Mouse (Mus musculus) embryonic facial prominence, embryonic 10.5 days (tissue): ENCODE measurements around the gene Stard10. TPM values are rescaled to one million over a fixed set of nuclear protein-coding genes. Genes with fewer than 3 reads are reported as not detected.

Source experiments
- DNase-seq: peaks from one replicate; pipeline ENCODE4 v3.0.0-alpha.2; 2017; ENCODE audit warnings: low spot score
- H3K27ac ChIP-seq: fragments of 300-500 bp; sonication (generic); replicated peaks from 2 replicates; pipeline ENCODE4 v1.5.1; 2016; ENCODE audit warnings: mild to moderate bottlenecking
- H3K27me3 ChIP-seq: fragments of 300-500 bp; sonication (generic); replicated peaks from 2 replicates; pipeline ENCODE4 v1.6.1; 2016; ENCODE audit warnings: low read depth, mild to moderate bottlenecking; ENCODE audit not compliant: poor library complexity, severe bottlenecking
- H3K36me3 ChIP-seq: fragments of 300-500 bp; sonication (generic); replicated peaks from 2 replicates; pipeline ENCODE4 v1.6.1; 2016; ENCODE audit warnings: mild to moderate bottlenecking, moderate library complexity
- H3K4me1 ChIP-seq: fragments of 300-500 bp; sonication (generic); 2 replicates; pipeline ENCODE4 v1.6.1; 2016
- H3K4me3 ChIP-seq: fragments of 300-500 bp; sonication (generic); 2 replicates; pipeline ENCODE4 v1.5.1; 2016; ENCODE audit warnings: mild to moderate bottlenecking, moderate library complexity
- H3K9me3 ChIP-seq: fragments of 300-500 bp; sonication (generic); 2 replicates; pipeline ENCODE4 v1.6.1; 2016; ENCODE audit warnings: mild to moderate bottlenecking
- WGBS: fragments of 180-500 bp; shearing (Covaris S2); methylation state at CpG from one replicate; pipeline ENCODE4 v1.1.7; 2016; 5-methylcytosine and 5-hydroxymethylcytosine counted together
- polyA plus RNA-seq: library from polyadenylated mRNA; unstranded; fragments of >200 nt; fragmentation: Nextera tagmentation; extraction: Ambion mirVana; gene quantifications from 2 replicates; pipeline ENCODE4 v1.2.1, GENCODE M21; 2016

Stard10 gene
- polyA plus RNA-seq, 1 experiment from 2014 or later: 15.4 TPM

DNA sequence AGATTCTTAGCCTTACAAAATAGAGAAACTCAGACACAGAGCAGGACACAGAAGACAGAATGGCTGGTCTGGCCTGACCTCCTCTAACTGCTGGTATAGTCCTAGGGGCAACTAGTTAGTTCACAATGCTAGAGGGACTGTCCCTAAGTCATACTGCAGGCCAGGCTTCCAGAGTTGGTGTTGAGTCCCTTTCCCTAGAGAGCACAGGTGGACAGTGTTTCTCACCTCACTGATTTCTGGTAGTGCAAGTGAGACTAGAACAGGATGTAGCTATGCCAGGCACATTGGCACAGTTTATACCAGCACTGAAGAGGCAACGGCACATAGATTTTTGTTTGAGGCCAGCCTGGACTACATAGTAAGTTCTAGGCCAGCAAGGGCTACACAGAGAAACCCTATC, 24.2 kb upstream of the Stard10 start:
- Histone ChIP-seq H3K4me3 (no peak overlapping the region), H3K4me1 (peaks cover 27% of the 10 kb centered on the region), H3K27me3 (peaks cover 24% of the 10 kb centered on the region), H3K36me3 (peaks cover 25% of the 10 kb centered on the region), H3K27ac (no peak overlapping the region), H3K9me3 (no peaks in the 10 kb centered on the region)
- 93% methylated on average over 1 of the region's 1 CpGs for WGBS
- no peak for DNase-seq

GRCm38 (mm10) chr7:101293138-101293537, 23.7 kb upstream of the Stard10 start:
- peaks cover 29% of the 10 kb centered on the region for H3K27me3 ChIP-seq
- H3K36me3 ChIP-seq: peaks cover 25% of the 10 kb centered on the region
- H3K4me3 ChIP-seq: no peak overlapping the region
- WGBS: 41% methylated on average over 4 of the region's 4 CpGs
- peaks cover 27% of the 10 kb centered on the region for H3K4me1 ChIP-seq
- H3K27ac ChIP-seq: no peak overlapping the region
- H3K9me3 ChIP-seq: no peaks in the 10 kb centered on the region
- DNase-seq: no peak

GRCm38 (mm10) chr7:101293611-101294010, 23.3 kb upstream of the Stard10 start:
- Histone ChIP-seq H3K9me3 (no peaks in the 10 kb centered on the region), H3K27ac (no peak overlapping the region), H3K36me3 (peaks cover 25% of the 10 kb centered on the region), H3K27me3 (peaks cover 34% of the 10 kb centered on the region), H3K4me3 (no peak overlapping the region), H3K4me1 (peaks cover 27% of the 10 kb centered on the region)
- no peak for DNase-seq
- 46% methylated on average over 4 of the region's 4 CpGs for WGBS

- Histone ChIP-seq H3K27ac (no peak overlapping the region), H3K9me3 (no peaks in the 10 kb centered on the region), H3K27me3 (peaks cover 52% of the 10 kb centered on the region), H3K36me3 (peaks cover 12% of the 10 kb centered on the region), H3K4me1 (peaks cover 33% of the 10 kb centered on the region), H3K4me3 (no peak overlapping the region)
- 68% methylated on average over 1 of the region's 1 CpGs for WGBS
- no peak for DNase-seq
Observed at GRCm38 (mm10) chr7:101295438-101295837, 21.4 kb upstream of the Stard10 start.

DNA sequence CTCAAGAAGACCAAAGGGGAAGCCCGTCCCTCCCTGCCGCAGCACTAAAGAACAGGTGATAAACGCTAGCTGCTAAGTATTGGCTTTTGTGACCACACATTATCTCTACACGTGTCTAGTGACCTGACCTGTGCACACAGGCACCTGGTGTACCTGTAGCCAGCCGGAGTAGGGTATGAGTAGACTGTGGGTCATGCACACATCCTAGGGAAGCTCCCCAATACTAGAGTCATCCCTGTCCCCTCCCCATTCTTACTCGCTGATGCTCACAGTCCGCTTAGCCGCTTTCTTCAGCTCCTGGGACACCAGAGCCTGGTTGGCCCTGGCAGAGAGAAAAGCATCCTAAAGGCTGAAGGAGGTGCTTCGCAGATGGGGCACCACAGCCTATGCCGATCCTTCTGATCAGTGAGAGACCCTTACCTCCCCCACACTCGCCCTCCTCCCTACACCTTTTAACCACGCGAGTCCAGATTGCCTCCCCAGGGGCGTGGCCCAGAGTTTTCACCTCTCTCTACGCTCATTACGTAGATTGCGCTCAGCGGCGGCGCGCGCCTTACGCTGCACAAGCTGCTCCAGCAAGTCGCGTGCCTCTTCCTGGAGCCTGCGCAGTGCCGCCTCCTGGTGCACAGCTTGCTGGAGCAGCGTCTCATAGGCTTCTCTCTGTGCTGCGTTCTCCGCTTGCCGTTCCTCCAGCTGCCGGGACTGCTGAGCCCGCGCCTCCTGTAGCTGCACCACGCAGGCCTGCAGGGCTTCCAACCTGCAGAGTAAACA, 20.4 kb upstream of the Stard10 start:
- whole genome bisulfite sequencing: 9% methylated on average over 35 of the region's 35 CpGs
- peak; percentile 89 for DNase-seq
- Histone ChIP-seq H3K27me3 (peaks cover 59% of the 10 kb centered on the region), H3K4me1 (peaks cover 43% of the 10 kb centered on the region), H3K36me3 (peaks cover 7% of the 10 kb centered on the region), H3K4me3 (peak overlapping the region; percentile 57), H3K27ac (peak overlapping the region; percentile 70), H3K9me3 (no peaks in the 10 kb centered on the region)

- Histone ChIP-seq H3K27ac (peak overlapping the region; percentile 70), H3K36me3 (peaks cover 1% of the 10 kb centered on the region; the same call in 1 of the 2 replicates), H3K27me3 (peaks cover 59% of the 10 kb centered on the region), H3K9me3 (no peaks in the 10 kb centered on the region), H3K4me1 (peaks cover 49% of the 10 kb centered on the region), H3K4me3 (peak overlapping the region; percentile 57)
- DNase-seq: no peak
- WGBS: 24% methylated on average over 8 of the region's 8 CpGs
Observed at GRCm38 (mm10) chr7:101297023-101297405, 19.9 kb upstream of the Stard10 start.

DNA sequence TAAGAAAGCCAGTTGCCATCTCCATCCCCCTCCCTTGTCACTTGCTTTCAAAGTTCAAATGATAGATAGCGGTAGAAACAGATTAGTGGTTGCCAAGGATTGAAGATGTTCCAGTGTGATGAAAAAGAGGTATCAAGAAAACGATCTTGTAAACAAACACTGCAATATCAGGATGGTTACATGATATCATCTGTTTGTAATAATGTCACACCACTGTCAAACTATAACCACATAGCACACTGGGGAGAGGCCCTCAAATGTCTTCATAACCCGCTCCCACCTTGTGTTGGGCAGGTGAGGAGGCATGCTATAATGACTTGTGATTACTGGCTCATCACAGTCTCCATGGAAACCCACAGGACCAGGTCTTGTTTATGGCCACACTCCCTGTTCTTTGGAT, 18.5 kb upstream of the Stard10 start:
- H3K4me3 ChIP-seq: no peak overlapping the region
- 88% methylated on average over 3 of the region's 3 CpGs for WGBS

GRCm38 (mm10) chr7:101301361-101301880, 15.5 kb upstream of the Stard10 start:
- WGBS: under 1% methylated on average over 30 of the region's 30 CpGs
- peaks cover 41% of the 10 kb centered on the region for H3K4me1 ChIP-seq
- peaks cover 52% of the 10 kb centered on the region for H3K27me3 ChIP-seq
- H3K36me3 ChIP-seq: no peaks in the 10 kb centered on the region
- peak overlapping the region; percentile 83 for H3K4me3 ChIP-seq
- peak overlapping the region; percentile 78 for H3K27ac ChIP-seq
- no peak for DNase-seq
- no peaks in the 10 kb centered on the region for H3K9me3 ChIP-seq

More for the DNA sequence above, 18.5 kb upstream of the Stard10 start:
- Histone ChIP-seq H3K9me3 (no peaks in the 10 kb centered on the region), H3K36me3 (no peaks in the 10 kb centered on the region; the same call in 1 of the 2 replicates), H3K4me1 (peaks cover 51% of the 10 kb centered on the region), H3K27me3 (peaks cover 59% of the 10 kb centered on the region), H3K27ac (no peak overlapping the region)
- no peak for DNase-seq

- DNase-seq: peak; percentile 94
- H3K36me3 ChIP-seq: no peaks in the 10 kb centered on the region
- H3K27me3 ChIP-seq: peaks cover 47% of the 10 kb centered on the region
- peak within 1 kb of the TSS; percentile 78 for H3K27ac ChIP-seq
- H3K9me3 ChIP-seq: no peaks in the 10 kb centered on the region
- H3K4me1 ChIP-seq: peaks cover 35% of the 10 kb centered on the region
- WGBS: under 1% methylated on average over 39 of the region's 39 CpGs
- peak within 1 kb of the TSS; percentile 83 for H3K4me3 ChIP-seq
Observed at GRCm38 (mm10) chr7:101301881-101302456, 14.9 kb upstream of the Stard10 start, which contains the start of gene Atg16l2. Gene Atg16l2 (minus strand): TSS chr7:101302251.

DNA sequence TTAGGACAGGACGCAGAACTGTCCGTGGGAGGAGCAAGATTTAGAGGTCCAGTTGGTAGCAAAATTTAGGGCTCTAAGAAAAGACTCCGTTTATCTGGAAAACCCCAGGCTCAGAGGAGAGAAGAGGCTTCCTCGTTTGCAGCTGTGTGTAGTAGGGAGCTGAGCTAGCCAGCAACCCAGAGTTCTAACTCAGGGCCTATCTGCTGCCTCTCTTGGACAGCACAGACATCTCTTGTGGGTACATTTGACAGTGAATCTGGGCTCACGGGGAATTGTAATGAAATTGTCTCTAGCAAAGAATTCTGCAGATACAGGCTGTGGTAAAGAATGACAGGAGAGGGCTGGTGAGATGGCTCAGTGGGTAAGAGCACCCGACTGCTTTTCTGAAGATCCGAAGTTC, 14.2 kb upstream of the Stard10 start:
- 26% methylated on average over 7 of the region's 7 CpGs for WGBS
- DNase-seq: no peak
- Histone ChIP-seq H3K27ac (peak overlapping the region; percentile 78), H3K9me3 (no peaks in the 10 kb centered on the region), H3K36me3 (no peaks in the 10 kb centered on the region), H3K27me3 (peaks cover 40% of the 10 kb centered on the region), H3K4me3 (peak overlapping the region; percentile 83), H3K4me1 (peaks cover 30% of the 10 kb centered on the region)

DNA sequence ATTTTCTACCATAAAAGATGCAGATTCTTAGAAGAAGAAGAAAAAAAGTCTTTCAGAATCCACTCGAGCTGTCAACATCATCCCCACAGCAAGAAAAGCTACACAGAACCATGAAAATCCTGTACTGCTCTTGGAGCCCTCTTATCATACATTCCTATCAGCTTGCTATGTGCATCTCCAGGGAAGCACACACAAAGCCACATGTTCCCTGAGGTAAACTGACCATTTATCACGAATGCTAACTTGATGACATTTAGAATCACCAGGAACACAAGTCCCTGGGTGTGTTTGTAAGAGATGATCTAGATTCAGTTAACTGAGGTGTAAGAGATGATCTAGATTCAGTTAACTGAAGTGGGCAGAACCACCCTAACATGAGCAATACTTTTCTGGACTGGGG, 10.0 kb upstream of the Stard10 start:
- H3K9me3 ChIP-seq: no peaks in the 10 kb centered on the region
- no peak for DNase-seq
- H3K4me3 ChIP-seq: no peak overlapping the region
- WGBS: 47% methylated on average over 2 of the region's 2 CpGs
- H3K27me3 ChIP-seq: 0 out of 2 replicates have a peak, but pooled peaks cover 5% of the 10 kb centered on the region
- peaks cover 21% of the 10 kb centered on the region for H3K4me1 ChIP-seq
- H3K36me3 ChIP-seq: no peaks in the 10 kb centered on the region
- no peak overlapping the region for H3K27ac ChIP-seq

DNA sequence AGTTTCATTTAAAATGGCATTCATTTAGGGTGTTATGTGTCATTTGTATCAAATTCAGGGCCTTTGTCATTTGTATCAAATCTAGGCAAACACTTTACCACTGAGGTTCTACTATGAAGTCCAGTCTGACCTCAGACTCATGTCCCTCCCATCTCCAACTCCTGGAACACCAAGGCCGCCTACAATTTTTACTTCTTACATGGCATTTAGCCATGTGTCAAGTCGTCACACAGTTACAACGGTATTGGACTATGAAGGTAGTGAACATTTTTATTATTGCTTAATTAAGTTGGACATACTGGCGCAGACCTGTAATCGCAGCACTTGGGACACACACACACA, 6.9 kb upstream of the Stard10 start:
- Histone ChIP-seq H3K27me3 (no peaks in the 10 kb centered on the region), H3K4me3 (peak overlapping the region; percentile 74), H3K9me3 (no peaks in the 10 kb centered on the region), H3K4me1 (peaks cover 11% of the 10 kb centered on the region; the same call in 1 of the 2 replicates), H3K36me3 (no peaks in the 10 kb centered on the region), H3K27ac (peak overlapping the region; percentile 92)
- WGBS: 40% methylated on average over 5 of the region's 5 CpGs
- no peak for DNase-seq
